Mouse (Mus musculus) stomach, embryonic 16.5 days (tissue): ENCODE data around the gene Cyp4a12b. TPM values are rescaled to one million over a fixed set of nuclear protein-coding genes. Genes with fewer than 3 reads are reported as not detected.
"Not testable (repeated sequence)": the region's sequence is repeated elsewhere in the genome, so short reads cannot be mapped to it uniquely, and the experiment has no call there.

Experiments used
- ATAC-seq: fragments of 200-750 bp; cut with Nextera tagmentation; 2 replicates; pipeline ENCODE4 v1.8.0; 2017; ENCODE audit warnings: moderate number of reproducible peaks, moderate TSS enrichment; ENCODE audit not compliant: insufficient read depth, low FRiP score
- H3K27ac ChIP-seq: fragments of 300-500 bp; sonication (generic); 2 replicates; pipeline ENCODE4 v1.5.1; 2014; ENCODE audit warnings: low read length
- H3K27me3 ChIP-seq: fragments of 300-500 bp; sonication (generic); 2 replicates; pipeline ENCODE4 v1.6.1; 2014; ENCODE audit warnings: low read length, control low read depth, mixed read lengths; ENCODE audit not compliant: control insufficient read depth, insufficient read depth
- H3K36me3 ChIP-seq: fragments of 300-500 bp; sonication (generic); 2 replicates; pipeline ENCODE4 v1.6.1; 2014; ENCODE audit warnings: low read length; ENCODE audit not compliant: control insufficient read depth, insufficient read depth
- H3K4me1 ChIP-seq: fragments of 300-500 bp; sonication (generic); 2 replicates; pipeline ENCODE4 v1.6.1; 2014; ENCODE audit warnings: low read length, control low read depth, mixed read lengths; ENCODE audit not compliant: control insufficient read depth, insufficient read depth
- H3K4me2 ChIP-seq: fragments of 300-500 bp; sonication (generic); 2 replicates; pipeline ENCODE4 v1.6.1; 2014; ENCODE audit warnings: low read depth, low read length, mixed read lengths
- H3K4me3 ChIP-seq: fragments of 300-500 bp; sonication (generic); replicated peaks from 2 replicates; pipeline ENCODE4 v1.5.1; 2014; ENCODE audit warnings: mild to moderate bottlenecking, low read length
- H3K9ac ChIP-seq: fragments of 300-500 bp; sonication (generic); 2 replicates; pipeline ENCODE4 v1.6.1; 2014; ENCODE audit warnings: low read length
- H3K9me3 ChIP-seq: fragments of 300-500 bp; sonication (generic); replicated peaks from 2 replicates; pipeline ENCODE4 v1.6.1; 2016; ENCODE audit warnings: low read length, control low read depth; ENCODE audit not compliant: control insufficient read depth
- WGBS: fragments of 180-500 bp; shearing (Covaris S2); extraction: QIAGEN DNeasy Blood & Tissue Kit; methylation state at CpG from one replicate; pipeline ENCODE4 v1.1.7; 2014; 5-methylcytosine and 5-hydroxymethylcytosine counted together
- polyA plus RNA-seq: library from polyadenylated mRNA; unstranded; fragments of >200 nt; fragmentation: Nextera tagmentation; extraction: Ambion mirVana; gene quantifications from 2 replicates; pipeline ENCODE4 v1.2.1, GENCODE M21; 2015

The Cyp4a12b gene
- not detected in 2 replicates for polyA plus RNA-seq

GRCm38 (mm10) chr4:115411324-115411723 lies at the start of gene Cyp4a12b:
Gene Cyp4a12b, plus strand, starts transcription at chr4:115411624.
- H3K4me3 ChIP-seq, H3K27ac ChIP-seq, H3K9ac ChIP-seq: not testable (repeated sequence)

GRCm38 (mm10) chr4:115365624-115366023 lies 45.8 kb upstream of the Cyp4a12b start:
- H3K27ac ChIP-seq, H3K27me3 ChIP-seq, H3K36me3 ChIP-seq, H3K4me1 ChIP-seq, ATAC-seq, H3K9ac ChIP-seq, H3K4me3 ChIP-seq, H3K9me3 ChIP-seq, H3K4me2 ChIP-seq: not testable (repeated sequence)
- WGBS, result 66% methylated on average over 3 of the region's 3 CpGs

More at GRCm38 (mm10) chr4:115411324-115411723, at the start of gene Cyp4a12b:
- not testable (repeated sequence) for H3K4me1 ChIP-seq, H3K4me2 ChIP-seq, H3K27me3 ChIP-seq, H3K9me3 ChIP-seq, ATAC-seq, H3K36me3 ChIP-seq

GRCm38 (mm10) chr4:115368067-115368466 lies 43.4 kb upstream of the Cyp4a12b start:
- not testable (repeated sequence) for H3K4me2 ChIP-seq, H3K4me3 ChIP-seq, H3K27me3 ChIP-seq, H3K4me1 ChIP-seq, ATAC-seq, H3K9me3 ChIP-seq, H3K9ac ChIP-seq, H3K36me3 ChIP-seq, H3K27ac ChIP-seq

GRCm38 (mm10) chr4:115396256-115396655 lies 15.2 kb upstream of the Cyp4a12b start:
- H3K4me3 ChIP-seq, H3K27me3 ChIP-seq, H3K4me1 ChIP-seq, H3K9ac ChIP-seq, H3K9me3 ChIP-seq, ATAC-seq, H3K4me2 ChIP-seq, H3K36me3 ChIP-seq, H3K27ac ChIP-seq: not testable (repeated sequence)
- 74% methylated on average over 2 of the region's 2 CpGs for WGBS

- H3K9ac ChIP-seq, H3K27ac ChIP-seq, H3K36me3 ChIP-seq, H3K4me1 ChIP-seq, H3K4me3 ChIP-seq, ATAC-seq, H3K4me2 ChIP-seq, H3K27me3 ChIP-seq, H3K9me3 ChIP-seq: not testable (repeated sequence)
Measured at GRCm38 (mm10) chr4:115396950-115397349, 14.5 kb upstream of the Cyp4a12b start.

- no peaks in the 10 kb centered on the region for H3K9me3 ChIP-seq
- no peak overlapping the region for H3K4me2 ChIP-seq
- no peaks in the 10 kb centered on the region for H3K36me3 ChIP-seq
- H3K27ac ChIP-seq, result no peak overlapping the region
- H3K4me3 ChIP-seq, result no peak overlapping the region
- WGBS, result 67% methylated on average over 3 of the region's 3 CpGs
- no peaks in the 10 kb centered on the region for H3K27me3 ChIP-seq
- no peak for ATAC-seq
- no peaks in the 10 kb centered on the region for H3K4me1 ChIP-seq
- no peak overlapping the region for H3K9ac ChIP-seq
Measured at GRCm38 (mm10) chr4:115450577-115451137, 39.2 kb downstream of the Cyp4a12b start.

GRCm38 (mm10) chr4:115452304-115452703 lies 40.9 kb downstream of the Cyp4a12b start, which contains the start of gene Cyp4a30b:
Gene Cyp4a30b, plus strand, starts transcription at chr4:115452604.
- Histone ChIP-seq H3K4me1 (no peaks in the 10 kb centered on the region), H3K9ac (no peak within 1 kb of the TSS), H3K9me3 (no peaks in the 10 kb centered on the region), H3K27me3 (no peaks in the 10 kb centered on the region), H3K4me2 (no peak within 1 kb of the TSS), H3K27ac (no peak within 1 kb of the TSS), H3K4me3 (no peak within 1 kb of the TSS), H3K36me3 (no peaks in the 10 kb centered on the region)
- WGBS, result 56% methylated on average over 3 of the region's 3 CpGs
- ATAC-seq, result no peak

GRCm38 (mm10) chr4:115473585-115473984 lies 62.2 kb downstream of the Cyp4a12b start:
- not testable (repeated sequence) for H3K27ac ChIP-seq, H3K27me3 ChIP-seq, H3K9ac ChIP-seq, H3K9me3 ChIP-seq, ATAC-seq, H3K4me2 ChIP-seq, H3K36me3 ChIP-seq, H3K4me1 ChIP-seq, H3K4me3 ChIP-seq
- WGBS, result 67% methylated on average over 3 of the region's 3 CpGs

- not testable (repeated sequence) for ATAC-seq, H3K27ac ChIP-seq, H3K4me3 ChIP-seq, H3K4me1 ChIP-seq, H3K4me2 ChIP-seq, H3K9ac ChIP-seq, H3K36me3 ChIP-seq, H3K27me3 ChIP-seq, H3K9me3 ChIP-seq
Measured at GRCm38 (mm10) chr4:115476051-115476450, 64.6 kb downstream of the Cyp4a12b start.
